Mouse (Mus musculus): ENCODE results near the gene Kcnk6. TPM values are rescaled to one million over a fixed set of nuclear protein-coding genes. Genes with fewer than 3 reads are reported as not detected.

The Kcnk6 gene
- polyA plus RNA-seq, 1 experiment from 2014 or later = 1.5 TPM

DNA sequence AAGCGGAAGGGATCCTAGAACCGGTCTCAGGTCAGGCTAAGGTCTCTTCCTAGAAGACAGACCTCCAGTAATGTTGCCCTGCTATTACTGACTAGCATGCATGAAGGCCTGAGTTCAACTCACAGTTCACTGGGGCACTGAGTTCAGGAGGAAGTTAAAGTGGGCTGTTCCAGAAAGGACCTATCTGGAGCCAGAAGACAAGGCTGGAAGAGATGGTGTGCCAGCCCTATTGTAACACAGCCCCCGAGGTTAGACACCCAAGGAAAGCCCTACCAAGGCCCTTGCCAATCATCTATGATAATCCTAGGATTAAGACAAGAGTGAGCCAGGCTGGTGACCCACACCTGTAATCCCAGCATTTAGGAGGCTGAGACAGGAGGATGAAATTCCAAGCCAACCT is 798 bp downstream of the Kcnk6 start:
- Histone ChIP-seq H3K9ac (ENCODE audit: low read depth, low read length) (no peak overlapping the region), H3K9me3 (ENCODE audit: control insufficient read depth) (no peaks in the 10 kb centered on the region), H3K4me3 (ENCODE audit: low read depth, low read length) (peak overlapping the region; percentile 52), H3K4me1 (replicated peaks; ENCODE audit: control insufficient read depth, insufficient read depth, low read length) (no peaks in the 10 kb centered on the region), H3K27ac (ENCODE audit: low read depth, low read length) (no peak overlapping the region), H3K4me2 (replicated peaks; ENCODE audit: low read depth) (peak overlapping the region; percentile 88), H3K36me3 (ENCODE audit: control insufficient read depth, insufficient read depth) (no peaks in the 10 kb centered on the region), H3K27me3 (replicated peaks; ENCODE audit: control insufficient read depth, insufficient read depth, low read length) (no peaks in the 10 kb centered on the region)
- no peak for ATAC-seq
- TF ChIP-seq CTCF (IDR thresholded peaks at IDR 0.05; ENCODE audit: low read depth) = no peak
- 58% methylated on average over 3 of the region's 3 CpGs for WGBS

DNA sequence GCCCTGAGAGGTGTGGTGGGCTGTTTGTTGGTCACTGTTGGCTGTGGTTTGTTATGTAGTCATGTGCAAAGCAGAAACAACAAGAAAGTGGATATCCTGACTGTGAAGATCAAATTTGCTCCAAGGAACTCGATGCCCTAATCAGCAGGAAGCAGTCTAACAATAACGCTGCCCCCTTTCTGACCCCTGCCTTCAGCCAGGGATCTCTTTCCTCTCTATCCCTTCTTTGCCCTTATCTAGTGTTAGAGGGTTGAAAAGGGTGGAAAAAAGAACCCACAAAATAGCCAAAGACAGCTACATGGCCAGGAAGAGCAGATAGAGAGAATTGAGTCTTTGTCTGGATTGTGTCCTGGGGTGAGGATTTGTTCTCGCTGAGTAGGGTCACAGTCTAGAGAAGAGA is 1.8 kb downstream of the Kcnk6 start:
- Histone ChIP-seq H3K4me3 (ENCODE audit: low read depth, low read length) (no peak overlapping the region), H3K36me3 (ENCODE audit: control insufficient read depth, insufficient read depth) (peaks cover under 1% of the 10 kb centered on the region; the same call in 1 of the 2 replicates), H3K27ac (ENCODE audit: low read depth, low read length) (no peak overlapping the region), H3K27me3 (replicated peaks; ENCODE audit: control insufficient read depth, insufficient read depth, low read length) (no peaks in the 10 kb centered on the region), H3K4me1 (replicated peaks; ENCODE audit: control insufficient read depth, insufficient read depth, low read length) (no peaks in the 10 kb centered on the region), H3K9me3 (ENCODE audit: control insufficient read depth) (no peaks in the 10 kb centered on the region), H3K4me2 (replicated peaks; ENCODE audit: low read depth) (no peak overlapping the region), H3K9ac (ENCODE audit: low read depth, low read length) (no peak overlapping the region)
- WGBS = 54% methylated on average over 3 of the region's 3 CpGs
- TF ChIP-seq CTCF (IDR thresholded peaks at IDR 0.05; ENCODE audit: low read depth) = no peak
- ATAC-seq = no peak

DNA sequence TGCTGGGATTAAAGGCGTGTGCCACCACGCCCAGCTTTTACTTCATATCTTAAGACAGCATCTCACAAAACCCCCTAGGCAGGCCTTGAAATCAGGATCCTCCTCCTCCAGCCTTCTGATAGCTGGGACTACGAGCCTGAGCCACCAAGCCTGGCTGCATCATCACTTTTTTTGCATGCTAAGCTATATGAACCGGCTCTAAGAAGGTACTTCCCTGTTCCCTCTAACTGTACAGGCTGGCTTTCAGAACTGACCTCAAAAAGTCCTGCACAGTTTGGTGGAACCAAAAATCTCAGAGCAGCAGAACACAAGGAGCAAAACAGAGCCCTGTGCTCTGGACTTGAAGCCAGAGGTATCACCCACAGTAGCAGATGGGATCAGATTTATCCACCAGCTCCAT is 4.1 kb downstream of the Kcnk6 start:
- Histone ChIP-seq H3K27me3 (replicated peaks; ENCODE audit: control insufficient read depth, insufficient read depth, low read length) (no peaks in the 10 kb centered on the region), H3K9ac (ENCODE audit: low read depth, low read length) (no peak overlapping the region), H3K27ac (ENCODE audit: low read depth, low read length) (no peak overlapping the region), H3K4me3 (ENCODE audit: low read depth, low read length) (no peak overlapping the region), H3K4me2 (replicated peaks; ENCODE audit: low read depth) (no peak overlapping the region), H3K9me3 (ENCODE audit: control insufficient read depth) (no peaks in the 10 kb centered on the region), H3K36me3 (ENCODE audit: control insufficient read depth, insufficient read depth) (peaks cover 4% of the 10 kb centered on the region; the same call in 1 of the 2 replicates), H3K4me1 (replicated peaks; ENCODE audit: control insufficient read depth, insufficient read depth, low read length) (no peaks in the 10 kb centered on the region)
- no peak for ATAC-seq
- 61% methylated on average over 4 of the region's 4 CpGs for WGBS
- TF ChIP-seq CTCF (IDR thresholded peaks at IDR 0.05; ENCODE audit: low read depth) = no peak

DNA sequence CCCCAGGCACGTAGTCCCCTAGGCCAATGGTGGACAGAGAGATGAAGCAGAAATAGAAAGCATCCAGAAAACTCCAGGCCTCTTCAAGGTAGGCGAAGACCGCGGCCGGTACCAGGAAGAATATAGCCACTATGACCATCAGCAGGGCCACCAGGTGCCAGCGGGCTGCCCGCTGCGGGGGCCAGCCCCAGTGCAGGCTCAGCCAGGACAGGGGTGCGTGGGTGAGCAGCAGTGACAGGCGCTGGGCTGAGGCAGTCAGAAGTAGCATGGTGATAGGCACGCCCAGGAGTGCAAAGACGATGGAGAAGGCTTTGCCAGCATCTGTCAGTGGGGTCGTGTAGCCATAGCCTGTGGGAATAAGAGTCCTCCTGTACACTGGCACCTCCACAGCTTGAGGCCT is 6.8 kb downstream of the Kcnk6 start:
- Histone ChIP-seq H3K36me3 (ENCODE audit: control insufficient read depth, insufficient read depth) (peaks cover 4% of the 10 kb centered on the region; the same call in 1 of the 2 replicates), H3K4me2 (replicated peaks; ENCODE audit: low read depth) (no peak overlapping the region), H3K27ac (ENCODE audit: low read depth, low read length) (no peak overlapping the region), H3K9me3 (ENCODE audit: control insufficient read depth) (no peaks in the 10 kb centered on the region), H3K27me3 (replicated peaks; ENCODE audit: control insufficient read depth, insufficient read depth, low read length) (no peaks in the 10 kb centered on the region), H3K4me1 (replicated peaks; ENCODE audit: control insufficient read depth, insufficient read depth, low read length) (no peaks in the 10 kb centered on the region), H3K4me3 (ENCODE audit: low read depth, low read length) (no peak overlapping the region), H3K9ac (ENCODE audit: low read depth, low read length) (no peak overlapping the region)
- 76% methylated on average over 13 of the region's 13 CpGs for WGBS
- ATAC-seq = no peak
- no peak for TF ChIP-seq CTCF (IDR thresholded peaks at IDR 0.05; ENCODE audit: low read depth)

DNA sequence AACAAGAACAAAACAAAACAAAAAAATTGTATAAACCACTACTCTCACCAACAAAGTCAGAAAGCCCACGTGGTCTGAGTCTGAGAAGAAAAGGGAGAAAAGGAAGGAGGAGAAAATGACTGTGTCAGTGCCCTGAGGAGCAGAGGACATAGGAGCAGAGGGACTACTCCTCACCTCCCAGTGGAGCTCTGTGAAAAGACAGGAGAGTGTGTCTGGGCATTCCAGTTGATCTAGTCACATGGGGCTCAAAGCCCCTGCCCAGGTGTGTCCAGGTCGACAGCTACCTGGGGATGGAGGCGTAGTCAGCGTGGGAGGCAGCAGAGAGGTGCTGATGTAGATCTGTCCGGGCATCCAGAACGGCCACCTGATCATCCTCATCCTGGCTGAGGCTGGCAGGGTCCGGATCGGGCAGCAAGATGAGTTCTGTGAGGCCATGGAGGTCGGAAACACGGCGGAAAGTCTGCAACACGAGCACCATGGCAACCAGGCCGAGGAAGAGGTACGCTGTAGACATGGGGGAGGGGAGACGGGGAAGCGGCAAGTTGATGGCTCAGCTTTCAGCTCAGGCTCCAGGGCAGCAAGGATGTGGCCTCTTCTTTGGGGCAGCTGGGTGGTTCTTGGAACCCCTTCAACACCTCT is 7.4 kb downstream of the Kcnk6 start:
- H3K27me3 ChIP-seq (replicated peaks; ENCODE audit: control insufficient read depth, insufficient read depth, low read length) = no peaks in the 10 kb centered on the region
- H3K36me3 ChIP-seq (ENCODE audit: control insufficient read depth, insufficient read depth) = peaks cover 4% of the 10 kb centered on the region; the same call in 1 of the 2 replicates
- peaks cover 5% of the 10 kb centered on the region; the same call in 1 of the 2 replicates for H3K9me3 ChIP-seq (ENCODE audit: control insufficient read depth)
- no peak for ATAC-seq
- WGBS = 34% methylated on average over 16 of the region's 16 CpGs
- H3K4me2 ChIP-seq (replicated peaks; ENCODE audit: low read depth) = no peak overlapping the region
- no peak for TF ChIP-seq CTCF (IDR thresholded peaks at IDR 0.05; ENCODE audit: low read depth)
- no peak overlapping the region for H3K4me3 ChIP-seq (ENCODE audit: low read depth, low read length)
- no peak overlapping the region for H3K27ac ChIP-seq (ENCODE audit: low read depth, low read length)
- H3K4me1 ChIP-seq (replicated peaks; ENCODE audit: control insufficient read depth, insufficient read depth, low read length) = no peaks in the 10 kb centered on the region
- no peak overlapping the region for H3K9ac ChIP-seq (ENCODE audit: low read depth, low read length)

DNA sequence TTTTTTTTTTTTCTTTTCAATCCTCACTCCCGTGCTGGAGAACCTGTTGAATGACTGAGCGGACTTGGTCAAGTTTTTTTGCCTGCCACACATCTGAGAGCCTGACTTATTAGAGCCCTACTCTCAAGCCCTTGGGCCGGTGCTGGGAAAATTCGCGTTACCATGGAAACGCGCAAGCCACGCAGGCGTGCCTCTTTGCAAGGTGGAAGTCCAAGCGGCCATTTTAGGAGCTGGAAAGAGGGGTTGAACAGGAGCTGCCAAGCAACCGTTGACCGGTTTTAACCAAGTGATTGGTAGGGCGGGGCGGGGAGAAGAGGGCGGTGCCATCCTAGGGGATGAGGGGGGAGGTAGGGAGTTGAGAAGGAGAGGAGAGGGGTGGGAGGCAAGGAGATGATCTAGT is 17.5 kb downstream of the Kcnk6 start:
- H3K27me3 ChIP-seq (replicated peaks; ENCODE audit: control insufficient read depth, insufficient read depth, low read length) = no peaks in the 10 kb centered on the region
- TF ChIP-seq CTCF (IDR thresholded peaks at IDR 0.05; ENCODE audit: low read depth) = no peak
- no peak overlapping the region for H3K27ac ChIP-seq (ENCODE audit: low read depth, low read length)
- peaks cover 16% of the 10 kb centered on the region for H3K9me3 ChIP-seq (ENCODE audit: control insufficient read depth)
- H3K9ac ChIP-seq (ENCODE audit: low read depth, low read length) = no peak overlapping the region
- H3K36me3 ChIP-seq (ENCODE audit: control insufficient read depth, insufficient read depth) = no peaks in the 10 kb centered on the region
- no peak overlapping the region for H3K4me3 ChIP-seq (ENCODE audit: low read depth, low read length)
- no peaks in the 10 kb centered on the region for H3K4me1 ChIP-seq (replicated peaks; ENCODE audit: control insufficient read depth, insufficient read depth, low read length)
- ATAC-seq = no peak
- no peak overlapping the region for H3K4me2 ChIP-seq (replicated peaks; ENCODE audit: low read depth)
- 60% methylated on average over 15 of the region's 15 CpGs for WGBS

All from intestine, postnatal 0 days (tissue).